In genomic region chr17:34269817-34270216, GRCm38 (mm10) we compare ENCODE assay signal across 22 mouse cellular contexts. TPM values are rescaled to one million over a fixed set of nuclear protein-coding genes. Genes with fewer than 3 reads are reported as not detected.
DNase-seq lines count a peak whose midpoint lies in the region.
"Had no signal": no experiment of that assay in that cellular context is flagged by ENCODE, and none has a peak within 500 bp of the region (broad histone marks: within the 10 kb centered on the region; RNA-seq: fewer than 3 reads in every experiment).

No protein-coding gene starts in this region.

- H3K36me3 ChIP-seq in splenic B cell, adult 2 months (ENCODE audit: control insufficient read depth, insufficient read depth, low read length, poor library complexity, severe bottlenecking) = peaks cover 43% of the 10 kb centered on the region
- H3K36me3 ChIP-seq: G1E had no signal

- DNase-seq in heart, adult 11 months = peak; percentile 16
- no peak for DNase-seq in heart, adult 8-10 months (ENCODE audit: low spot score)
- peak; percentile 61 for DNase-seq in B cell, adult 2 months
- DNase-seq in splenic B cell, adult 2 months (ENCODE audit: low read depth, low spot score) = peak; percentile 61
- DNase-seq in thymus, postnatal 25 days = no peak
- DNase-seq in urinary bladder, postnatal 14 days (ENCODE audit: low spot score) = no peak
- DNase-seq: adrenal gland, adult 2 months; adrenal gland, adult 8-10 months; adrenal gland, postnatal 10 days; adrenal gland, postnatal 14 days; adrenal gland, postnatal 25 days; adrenal gland, postnatal 36 days; cerebellum, adult 11 months; cerebellum, adult 11-12 months; cerebellum, adult 18-20 months; cerebellum, adult 2 months had no signal

- H3K27me3 ChIP-seq in splenic B cell, adult 2 months (ENCODE audit: control insufficient read depth, insufficient read depth, low read length, poor library complexity, severe bottlenecking) = no peaks in the 10 kb centered on the region
- H3K27me3 ChIP-seq: CH12.LX had no signal

RNA-seq across cellular contexts. Expression of gene H2-Ab1, which starts 12.3 kb away (rescaled TPM):
- total RNA-seq in heart, adult 8-10 months (2022) = 10 to 100 TPM; 13.2 to 19.1 (median 15.6) TPM
- total RNA-seq: MEL had no signal

RNA-seq across cellular contexts. Expression of gene H2-Aa, which starts 17.8 kb away (rescaled TPM):
- 10 to 100 TPM; 15.7 to 28.3 (median 26.7) TPM for total RNA-seq in heart, adult 8-10 months (2022)
- total RNA-seq: G1E, MEL had no signal

RNA-seq across cellular contexts. Expression of gene H2-Ob, which starts 31.1 kb away (rescaled TPM):
- 1 to 10 TPM in 1 of 4 experiments, under 1 TPM in 3; 0.41 to 1.5 (median 0.51) TPM for total RNA-seq in heart, adult 8-10 months (2022)
- total RNA-seq: ES-E14 had no signal

RNA-seq across cellular contexts. Expression of gene H2-Eb1, which starts 35.9 kb away (rescaled TPM):
- 10 to 100 TPM; 15.1 to 32.1 (median 26.2) TPM for total RNA-seq in heart, adult 8-10 months (2022)
- total RNA-seq: G1E had no signal

RNA-seq across cellular contexts. Expression of gene H2-Eb2, which starts 55.6 kb away (rescaled TPM):
- total RNA-seq in heart, adult 8-10 months (2022) = not detected
- total RNA-seq: adrenal gland, adult 18-20 months; adrenal gland, adult 2 months; adrenal gland, adult 8-10 months; adrenal gland, postnatal 14 days; adrenal gland, postnatal 25 days; adrenal gland, postnatal 36 days; adrenal gland, postnatal 4 days; ES-E14; MEL had no signal

Comparison
In these comparisons a context has a peak if more than half of its experiments do, and no peak if none do; other contexts are left out.
1. DNase-seq: peak in heart, adult 11 months (single experiment), B cell, adult 2 months (2 of 2) and splenic B cell, adult 2 months (single experiment); none in heart, adult 8-10 months (single experiment), thymus, postnatal 25 days (single experiment) and urinary bladder, postnatal 14 days (single experiment).